Mouse (Mus musculus): Measurements from ENCODE around the gene Gm20388. TPM values are rescaled to one million over a fixed set of nuclear protein-coding genes. Genes with fewer than 3 reads are reported as not detected.

Gm20388 gene
- polyA plus RNA-seq, 2 experiments: 8.5 TPM; not detected in 1

DNA sequence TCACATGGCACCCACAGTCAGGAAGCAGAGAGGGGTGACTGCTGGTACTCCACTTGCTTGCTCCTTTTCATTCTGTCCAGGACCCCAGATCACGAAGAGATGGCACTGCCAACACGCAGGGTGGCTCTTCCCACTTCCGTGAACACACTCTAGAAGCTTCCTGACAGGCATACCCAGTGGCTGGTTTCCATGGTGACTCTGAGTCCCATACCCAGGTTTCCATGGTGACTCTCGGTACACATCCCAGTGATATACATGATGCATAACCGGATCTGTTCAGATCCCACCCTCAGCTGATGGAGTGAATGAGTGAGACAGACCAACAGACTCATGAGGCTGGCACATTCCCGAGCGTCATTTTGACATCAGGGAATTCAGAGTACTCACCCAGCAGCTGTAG, 1148.5 kb downstream of the Gm20388 start:
- Histone ChIP-seq H3K9me3 (ENCODE audit: control insufficient read depth, low read length) (no peaks in the 10 kb centered on the region), H3K36me3 (replicated peaks; ENCODE audit: control insufficient read depth, insufficient read depth, low read depth) (no peaks in the 10 kb centered on the region), H3K9ac (replicated peaks) (no peak overlapping the region), H3K4me1 (replicated peaks; ENCODE audit: control insufficient read depth in 2 of 2, insufficient read depth in 2 of 2, low read length in 1 of 2) (no peaks in the 10 kb centered on the region), H3K27me3 (ENCODE audit: control insufficient read depth, insufficient read depth, low read length) (no peaks in the 10 kb centered on the region), H3K4me2 (ENCODE audit: low read depth) (no peak overlapping the region), H3K4me3 (ENCODE audit: insufficient read depth in 1 of 2, low read depth in 2 of 2, low read length in 2 of 2) (no peak overlapping the region), H3K27ac (no peak overlapping the region)
- DNase-seq (ENCODE audit: low read depth in 3 of 3, low spot score in 3 of 3): no peak
- TF ChIP-seq CTCF (IDR thresholded peaks at IDR 0.05; ENCODE audit: low read depth) (no peak), EP300 (IDR thresholded peaks at IDR 0.05; ENCODE audit: low read depth) (no peak)
- no peak for ATAC-seq (ENCODE audit: insufficient read depth)
- 67% methylated on average over 7 of the region's 7 CpGs for WGBS (ENCODE audit: insufficient replicate concordance)

DNA sequence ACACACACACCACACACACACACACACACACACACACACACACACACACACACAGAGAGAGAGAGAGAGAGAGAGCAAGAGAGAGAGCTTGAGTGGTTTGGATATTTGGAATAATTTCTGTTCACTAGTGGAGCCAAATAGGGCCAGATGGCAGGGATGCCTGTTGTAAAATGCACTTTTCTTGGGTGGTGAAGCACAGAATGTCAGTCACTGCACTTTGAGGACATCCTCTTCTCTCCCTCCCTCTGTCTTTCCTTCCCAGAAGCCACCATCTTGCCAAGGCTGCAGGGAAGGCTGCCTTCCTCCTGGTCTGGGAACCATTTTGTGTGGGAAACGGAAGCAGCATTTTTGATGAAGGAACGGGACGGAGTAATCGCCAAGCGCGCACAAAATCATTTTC, 1151.9 kb downstream of the Gm20388 start:
- no peaks in the 10 kb centered on the region for H3K36me3 ChIP-seq (replicated peaks; ENCODE audit: control insufficient read depth, insufficient read depth, low read depth)
- no peaks in the 10 kb centered on the region for H3K4me1 ChIP-seq (replicated peaks; ENCODE audit: control insufficient read depth in 2 of 2, insufficient read depth in 2 of 2, low read length in 1 of 2)
- no peaks in the 10 kb centered on the region for H3K27me3 ChIP-seq (ENCODE audit: control insufficient read depth, insufficient read depth, low read length)
- no peak overlapping the region for H3K9ac ChIP-seq (replicated peaks)
- no peaks in the 10 kb centered on the region for H3K9me3 ChIP-seq (ENCODE audit: control insufficient read depth, low read length)
- TF ChIP-seq CTCF (IDR thresholded peaks at IDR 0.05; ENCODE audit: low read depth) (no peak), EP300 (IDR thresholded peaks at IDR 0.05; ENCODE audit: low read depth) (no peak)
- WGBS (ENCODE audit: insufficient replicate concordance): 86% methylated on average over 6 of the region's 6 CpGs
- no peak overlapping the region for H3K27ac ChIP-seq
- ATAC-seq (ENCODE audit: insufficient read depth): no peak
- DNase-seq (ENCODE audit: low read depth in 3 of 3, low spot score in 3 of 3): no peak
- H3K4me2 ChIP-seq (ENCODE audit: low read depth): no peak overlapping the region
- H3K4me3 ChIP-seq (ENCODE audit: insufficient read depth in 1 of 2, low read depth in 2 of 2, low read length in 2 of 2): no peak overlapping the region

DNA sequence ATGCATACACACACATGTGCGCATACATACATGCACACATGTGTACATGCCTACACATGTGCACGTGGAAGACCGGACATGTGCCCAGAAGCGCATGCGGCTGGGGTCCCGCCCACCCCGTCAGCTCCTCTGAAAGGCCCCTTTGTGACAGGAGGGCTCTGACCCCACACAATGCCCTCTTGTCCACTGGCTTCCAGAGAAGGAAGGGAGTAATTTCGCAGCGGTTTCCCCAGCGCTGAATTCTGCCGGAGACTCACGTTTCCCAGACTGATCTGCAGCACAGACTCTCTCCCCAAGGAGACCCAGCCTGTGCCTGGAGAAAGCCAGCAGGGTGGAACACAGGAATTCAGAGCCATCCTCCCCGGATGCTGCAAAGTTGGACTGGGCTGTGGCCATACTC, 1153.0 kb downstream of the Gm20388 start:
- H3K4me3 ChIP-seq (ENCODE audit: insufficient read depth in 1 of 2, low read depth in 2 of 2, low read length in 2 of 2): no peak overlapping the region
- H3K27ac ChIP-seq: no peak overlapping the region
- WGBS (ENCODE audit: insufficient replicate concordance): 64% methylated on average over 13 of the region's 13 CpGs
- H3K4me1 ChIP-seq (replicated peaks; ENCODE audit: control insufficient read depth in 2 of 2, insufficient read depth in 2 of 2, low read length in 1 of 2): no peaks in the 10 kb centered on the region
- TF ChIP-seq CTCF (IDR thresholded peaks at IDR 0.05; ENCODE audit: low read depth) (no peak), EP300 (IDR thresholded peaks at IDR 0.05; ENCODE audit: low read depth) (no peak)
- ATAC-seq (ENCODE audit: insufficient read depth) (no peak), DNase-seq (ENCODE audit: low read depth in 3 of 3, low spot score in 3 of 3) (no peak)
- no peaks in the 10 kb centered on the region for H3K9me3 ChIP-seq (ENCODE audit: control insufficient read depth, low read length)
- H3K36me3 ChIP-seq (replicated peaks; ENCODE audit: control insufficient read depth, insufficient read depth, low read depth): no peaks in the 10 kb centered on the region
- H3K9ac ChIP-seq (replicated peaks): no peak overlapping the region
- no peak overlapping the region for H3K4me2 ChIP-seq (ENCODE audit: low read depth)
- H3K27me3 ChIP-seq (ENCODE audit: control insufficient read depth, insufficient read depth, low read length): no peaks in the 10 kb centered on the region

DNA sequence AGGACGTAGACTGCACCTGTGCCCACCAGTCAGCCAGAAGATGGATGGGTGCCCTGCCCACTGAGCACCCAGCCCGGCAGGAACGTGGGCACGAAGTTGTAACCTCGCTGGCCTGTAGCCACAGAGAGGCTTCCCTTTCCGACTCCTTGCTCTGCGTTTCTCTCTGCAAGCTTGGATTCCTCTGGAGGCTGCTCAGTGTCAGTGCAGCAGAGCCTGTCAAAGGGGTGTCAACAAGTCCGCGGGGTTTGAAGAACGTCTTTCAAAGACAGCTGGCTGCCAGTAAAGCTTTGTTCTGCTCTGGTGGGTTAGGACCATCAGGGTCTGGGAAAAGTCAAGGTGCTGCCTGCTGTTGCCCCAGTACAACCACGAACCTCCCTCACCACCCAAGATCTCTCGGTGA, 1160.8 kb downstream of the Gm20388 start:
- WGBS (ENCODE audit: insufficient replicate concordance): 5% methylated on average over 12 of the region's 12 CpGs
- Histone ChIP-seq H3K4me3 (ENCODE audit: insufficient read depth in 1 of 2, low read depth in 2 of 2, low read length in 2 of 2) (no peak overlapping the region), H3K27ac (no peak overlapping the region), H3K4me2 (ENCODE audit: low read depth) (no peak overlapping the region), H3K27me3 (ENCODE audit: control insufficient read depth, insufficient read depth, low read length) (peaks cover 48% of the 10 kb centered on the region), H3K9me3 (ENCODE audit: control insufficient read depth, low read length) (no peaks in the 10 kb centered on the region), H3K4me1 (replicated peaks; ENCODE audit: control insufficient read depth in 2 of 2, insufficient read depth in 2 of 2, low read length in 1 of 2) (no peaks in the 10 kb centered on the region), H3K36me3 (replicated peaks; ENCODE audit: control insufficient read depth, insufficient read depth, low read depth) (no peaks in the 10 kb centered on the region), H3K9ac (replicated peaks) (no peak overlapping the region)
- TF ChIP-seq CTCF (IDR thresholded peaks at IDR 0.05; ENCODE audit: low read depth) (peak; percentile 16; the same call in 1 of the 2 replicates), EP300 (IDR thresholded peaks at IDR 0.05; ENCODE audit: low read depth) (no peak)
- ATAC-seq (ENCODE audit: insufficient read depth) (no peak), DNase-seq (ENCODE audit: low read depth in 3 of 3, low spot score in 3 of 3) (no peak)

DNA sequence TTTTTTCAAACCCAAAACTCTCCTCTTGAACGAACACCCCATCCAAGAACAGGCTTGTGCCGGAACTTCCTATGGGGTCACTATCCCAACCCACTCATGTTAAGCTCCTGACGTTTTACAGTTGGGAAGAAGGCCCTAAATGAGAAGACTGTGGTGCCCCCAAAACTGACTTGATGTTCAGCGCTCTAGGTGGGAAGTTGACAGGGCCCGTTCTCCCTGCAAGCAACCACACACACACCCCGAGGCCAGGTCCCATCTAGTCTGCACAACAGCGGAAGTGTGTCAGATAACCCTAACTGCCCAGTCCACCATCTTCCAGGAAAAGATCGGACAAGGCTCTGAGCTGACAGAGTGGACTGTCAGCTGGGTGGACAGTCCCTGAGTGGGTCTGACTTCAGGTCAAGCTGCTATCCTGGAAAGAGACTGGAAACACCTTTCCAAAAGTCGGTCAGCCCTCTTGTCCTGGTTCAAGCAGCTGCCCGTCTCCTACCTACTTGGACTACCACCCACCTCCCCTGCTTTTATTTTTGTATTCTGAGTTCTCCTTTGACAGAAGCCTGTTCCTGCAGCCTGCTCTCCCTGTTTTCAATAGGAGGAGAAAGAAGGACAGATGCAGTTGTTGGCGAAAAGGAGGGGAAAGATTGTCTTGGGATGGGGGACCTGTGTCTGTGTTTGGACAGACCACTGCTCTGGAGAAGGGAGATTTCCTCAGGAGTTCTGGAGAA, 1161.9 kb downstream of the Gm20388 start:
- Histone ChIP-seq H3K4me2 (ENCODE audit: low read depth) (no peak overlapping the region), H3K27ac (no peak overlapping the region), H3K4me1 (replicated peaks; ENCODE audit: control insufficient read depth in 2 of 2, insufficient read depth in 2 of 2, low read length in 1 of 2) (no peaks in the 10 kb centered on the region), H3K9me3 (ENCODE audit: control insufficient read depth, low read length) (no peaks in the 10 kb centered on the region), H3K36me3 (replicated peaks; ENCODE audit: control insufficient read depth, insufficient read depth, low read depth) (no peaks in the 10 kb centered on the region), H3K9ac (replicated peaks) (no peak overlapping the region), H3K27me3 (ENCODE audit: control insufficient read depth, insufficient read depth, low read length) (peaks cover 59% of the 10 kb centered on the region), H3K4me3 (ENCODE audit: insufficient read depth in 1 of 2, low read depth in 2 of 2, low read length in 2 of 2) (no peak overlapping the region)
- 16% methylated on average over 11 of the region's 11 CpGs for WGBS (ENCODE audit: insufficient replicate concordance)
- DNase-seq (ENCODE audit: low read depth in 3 of 3, low spot score in 3 of 3) (no peak), ATAC-seq (ENCODE audit: insufficient read depth) (no peak)
- no peak for TF ChIP-seq CTCF (IDR thresholded peaks at IDR 0.05; ENCODE audit: low read depth)
- no peak for TF ChIP-seq EP300 (IDR thresholded peaks at IDR 0.05; ENCODE audit: low read depth)

All from liver, embryonic 14.5 days (tissue).